Mouse (Mus musculus): ENCODE results near the gene Slc4a1ap.

DNA sequence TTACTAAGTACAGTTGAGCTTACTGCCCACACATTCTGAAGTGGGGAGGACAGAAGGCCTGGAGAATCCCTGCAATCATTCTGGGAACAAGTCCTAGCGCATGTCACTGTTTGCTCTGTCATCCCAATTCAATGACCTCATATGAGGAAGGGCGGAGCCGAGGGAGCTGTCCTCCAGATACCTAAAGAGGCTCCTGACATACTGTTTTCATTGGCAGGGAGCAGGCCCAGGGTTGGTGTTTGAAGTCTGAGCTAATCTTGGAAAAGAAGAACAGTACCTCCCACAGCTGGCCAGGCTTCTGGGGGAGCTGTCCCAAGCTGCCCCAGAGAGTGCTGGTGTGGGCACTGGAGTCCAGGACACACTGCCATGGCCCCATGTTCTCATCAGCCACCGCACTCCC is 38.2 kb downstream of the Slc4a1ap start:
- no peak for TF ChIP-seq CTCF (IDR thresholded peaks at IDR 0.05; ENCODE audit: low read depth, low read length)
- TF ChIP-seq GATA1 (IDR thresholded peaks at IDR 0.05; ENCODE audit: borderline replicate concordance, low read length) = no peak
- no peak for TF ChIP-seq TAL1 (conservative IDR thresholded peaks at IDR 0.05; ENCODE audit: low read depth, low read length)
- no peak for TF ChIP-seq POLR2AphosphoS5 (IDR thresholded peaks at IDR 0.05; ENCODE audit: insufficient replicate concordance, low read depth, low read length)
